ENCODE assay signal across 7 mouse cellular contexts in genomic region chr8:105349096-105349771, GRCm38 (mm10). TPM values are rescaled to one million over a fixed set of nuclear protein-coding genes. Genes with fewer than 3 reads are reported as not detected.
DNase-seq lines count a peak whose midpoint lies in the region; ATAC-seq and TF ChIP-seq lines count a peak whose summit lies in the region.

No protein-coding gene starts in this region.

- peaks cover 13% of the 10 kb centered on the region for H3K4me1 ChIP-seq in lung, postnatal 0 days (ENCODE audit: insufficient read depth, low read depth, low read length)
- H3K4me1 ChIP-seq in brown adipose tissue, adult 24 weeks (ENCODE audit: control insufficient read depth, insufficient read depth, insufficient read length, low read length), result peaks cover 14% of the 10 kb centered on the region
- H3K4me1 ChIP-seq in embryonic fibroblast, embryonic 13.5 days (ENCODE audit: control insufficient read depth, insufficient read depth, low read length), result peaks cover 12% of the 10 kb centered on the region
- H3K4me1 ChIP-seq in neural tube, embryonic 14.5 days (ENCODE audit: control insufficient read depth, insufficient read depth, low read length), result peaks cover 11% of the 10 kb centered on the region

- H3K4me2 ChIP-seq in lung, postnatal 0 days (replicated peaks; ENCODE audit: low read depth, low read length), result peak overlapping the region; percentile 100
- H3K4me2 ChIP-seq in neural tube, embryonic 14.5 days (ENCODE audit: low read depth, low read length), result peak overlapping the region; percentile 96

- peak; percentile 39 for DNase-seq in lung, postnatal 0 days (ENCODE audit: low spot score)
- DNase-seq in lung, adult 18-20 months, result no peak
- DNase-seq in left cerebral cortex, postnatal 25 days (ENCODE audit: low spot score in 2 of 2), result peak; percentile 25 to 35
- no peak for DNase-seq in c-Kit-positive CD71-positive TER-119-positive erythroid progenitor cells, embryonic 14.5 days (ENCODE audit: low spot score)

- H3K36me3 ChIP-seq in lung, postnatal 0 days (ENCODE audit: insufficient read depth, low read length), result no peaks in the 10 kb centered on the region
- H3K36me3 ChIP-seq in neural tube, embryonic 14.5 days (ENCODE audit: control insufficient read depth, insufficient read depth, low read length), result no peaks in the 10 kb centered on the region

- TF ChIP-seq POLR2A in embryonic fibroblast, embryonic 13.5 days (IDR thresholded peaks at IDR 0.05; ENCODE audit: low read depth, low read length), result peak; percentile 26; the same call in 1 of the 2 replicates

- H3K27me3 ChIP-seq in lung, postnatal 0 days (replicated peaks; ENCODE audit: insufficient read depth, low read length), result no peaks in the 10 kb centered on the region
- peaks cover 8% of the 10 kb centered on the region for H3K27me3 ChIP-seq in neural tube, embryonic 14.5 days (ENCODE audit: control insufficient read depth, insufficient read depth, low read length)

- 2% methylated on average over 13 of the region's 48 CpGs for WGBS in lung, postnatal 0 days
- WGBS in neural tube, embryonic 14.5 days, result under 1% methylated on average over 48 of the region's 48 CpGs

- peak overlapping the region; percentile 53 for H3K9ac ChIP-seq in lung, postnatal 0 days (replicated peaks; ENCODE audit: low read depth)
- H3K9ac ChIP-seq in neural tube, embryonic 14.5 days (replicated peaks; ENCODE audit: low read depth, low read length), result peak overlapping the region; percentile 84

- H3K9me3 ChIP-seq in lung, postnatal 0 days (ENCODE audit: low read length), result no peaks in the 10 kb centered on the region
- no peaks in the 10 kb centered on the region for H3K9me3 ChIP-seq in neural tube, embryonic 14.5 days (ENCODE audit: control insufficient read depth, low read length)

- H3K4me3 ChIP-seq in lung, postnatal 0 days (ENCODE audit: low read depth, low read length), result peak overlapping the region; percentile 57
- H3K4me3 ChIP-seq in brown adipose tissue, adult 24 weeks (ENCODE audit: insufficient read depth, low read depth, low read length), result peak overlapping the region; percentile 68
- H3K4me3 ChIP-seq in embryonic fibroblast, embryonic 13.5 days (ENCODE audit: insufficient read depth, low read length), result peak overlapping the region; percentile 90
- H3K4me3 ChIP-seq in neural tube, embryonic 14.5 days (ENCODE audit: low read depth, low read length), result peak overlapping the region; percentile 66

- TF ChIP-seq CTCF in lung, postnatal 0 days (IDR thresholded peaks at IDR 0.05), result no peak
- TF ChIP-seq CTCF in embryonic fibroblast, embryonic 13.5 days (IDR thresholded peaks at IDR 0.05; ENCODE audit: borderline replicate concordance, insufficient read depth, low read length), result no peak

- intact Hi-C loops in left cerebral cortex, postnatal 25 days (cut with DNase I), result loop anchor here (2.0 kb wide), 1 partner anchor 22 kb away; the partner anchor contains the start of genes Lrrc29 and Tmem208

- peak overlapping the region; percentile 51 for H3K27ac ChIP-seq in lung, postnatal 0 days (ENCODE audit: low read length)
- no peak overlapping the region for H3K27ac ChIP-seq in brown adipose tissue, adult 24 weeks (replicated peaks; ENCODE audit: low read depth, low read length)
- H3K27ac ChIP-seq in embryonic fibroblast, embryonic 13.5 days (ENCODE audit: insufficient read depth, low read length), result peak overlapping the region; percentile 85; the same call in 1 of the 2 replicates
- peak overlapping the region; percentile 45; the same call in 1 of the 2 replicates for H3K27ac ChIP-seq in neural tube, embryonic 14.5 days (ENCODE audit: low read depth, low read length)

- TF ChIP-seq EP300 in lung, postnatal 0 days (IDR thresholded peaks at IDR 0.05), result no peak

- no peak for ATAC-seq in lung, postnatal 0 days
- peak; percentile 38 for ATAC-seq in neural tube, embryonic 14.5 days (ENCODE audit: low read depth)

RNA-seq across cellular contexts. Expression of gene Slc9a5, which starts 0.6 kb away (rescaled TPM):
- 1.7 and 1.9 TPM in 2 replicates for polyA plus RNA-seq in lung, postnatal 0 days (2015; fragmentation: Nextera tagmentation; extraction: Ambion mirVana)
- polyA plus RNA-seq in brown adipose tissue, adult 24 weeks (2012; ENCODE audit: insufficient read depth, insufficient read length, missing spikeins), result 0.24 TPM in 1 of 2 replicates, not detected in the other
- polyA plus RNA-seq in embryonic fibroblast, embryonic 13.5 days (2011; ENCODE audit: insufficient read length, low read depth, missing spikeins), result 8.9 and 10.3 TPM in 2 replicates
- total RNA-seq in left cerebral cortex, postnatal 25 days (2021), result 10 to 100 TPM; 39.1 to 42.6 TPM
- polyA plus RNA-seq in neural tube, embryonic 14.5 days (2014; fragmentation: Nextera tagmentation; extraction: Ambion mirVana), result 10.5 and 13.2 TPM in 2 replicates

RNA-seq across cellular contexts. Expression of gene Fhod1, which starts 1.5 kb away (rescaled TPM):
- 8.7 and 10.5 TPM in 2 replicates for polyA plus RNA-seq in lung, postnatal 0 days (2015; fragmentation: Nextera tagmentation; extraction: Ambion mirVana)
- 2.1 and 3.3 TPM in 2 replicates for polyA plus RNA-seq in brown adipose tissue, adult 24 weeks (2012; ENCODE audit: insufficient read depth, insufficient read length, missing spikeins)
- polyA plus RNA-seq in embryonic fibroblast, embryonic 13.5 days (2011; ENCODE audit: insufficient read length, low read depth, missing spikeins), result 16.0 and 22.6 TPM in 2 replicates
- 1 to 10 TPM; 2.5 to 3.2 TPM for total RNA-seq in left cerebral cortex, postnatal 25 days (2021)
- polyA plus RNA-seq in neural tube, embryonic 14.5 days (2014; fragmentation: Nextera tagmentation; extraction: Ambion mirVana), result 0.88 and 0.91 TPM in 2 replicates

RNA-seq across cellular contexts. Expression of gene Tmem208, which starts 23.1 kb away (rescaled TPM):
- polyA plus RNA-seq in lung, postnatal 0 days (2015; fragmentation: Nextera tagmentation; extraction: Ambion mirVana), result 116 and 141 TPM in 2 replicates
- polyA plus RNA-seq in brown adipose tissue, adult 24 weeks (2012; ENCODE audit: insufficient read depth, insufficient read length, missing spikeins), result 60.5 and 72.6 TPM in 2 replicates
- 54.3 and 69.1 TPM in 2 replicates for polyA plus RNA-seq in embryonic fibroblast, embryonic 13.5 days (2011; ENCODE audit: insufficient read length, low read depth, missing spikeins)
- total RNA-seq in left cerebral cortex, postnatal 25 days (2021), result 10 to 100 TPM; 39.8 to 41.7 TPM
- polyA plus RNA-seq in neural tube, embryonic 14.5 days (2014; fragmentation: Nextera tagmentation; extraction: Ambion mirVana), result 135 and 150 TPM in 2 replicates

RNA-seq across cellular contexts. Expression of gene Lrrc29, which starts 23.2 kb away (rescaled TPM):
- 4.2 and 7.5 TPM in 2 replicates for polyA plus RNA-seq in lung, postnatal 0 days (2015; fragmentation: Nextera tagmentation; extraction: Ambion mirVana)
- polyA plus RNA-seq in brown adipose tissue, adult 24 weeks (2012; ENCODE audit: insufficient read depth, insufficient read length, missing spikeins), result 0.83 and 0.99 TPM in 2 replicates
- polyA plus RNA-seq in embryonic fibroblast, embryonic 13.5 days (2011; ENCODE audit: insufficient read length, low read depth, missing spikeins), result 1.2 and 1.6 TPM in 2 replicates
- total RNA-seq in left cerebral cortex, postnatal 25 days (2021), result 1 to 10 TPM; 5.1 to 5.2 TPM
- polyA plus RNA-seq in neural tube, embryonic 14.5 days (2014; fragmentation: Nextera tagmentation; extraction: Ambion mirVana), result 0.85 and 0.95 TPM in 2 replicates

RNA-seq across cellular contexts. Expression of gene Plekhg4, which starts 23.8 kb away (rescaled TPM):
- 0.20 and 0.26 TPM in 2 replicates for polyA plus RNA-seq in lung, postnatal 0 days (2015; fragmentation: Nextera tagmentation; extraction: Ambion mirVana)
- polyA plus RNA-seq in brown adipose tissue, adult 24 weeks (2012; ENCODE audit: insufficient read depth, insufficient read length, missing spikeins), result not detected in 2 replicates
- 3.7 and 3.9 TPM in 2 replicates for polyA plus RNA-seq in embryonic fibroblast, embryonic 13.5 days (2011; ENCODE audit: insufficient read length, low read depth, missing spikeins)
- 1 to 10 TPM; 3.1 to 4.6 TPM for total RNA-seq in left cerebral cortex, postnatal 25 days (2021)
- polyA plus RNA-seq in neural tube, embryonic 14.5 days (2014; fragmentation: Nextera tagmentation; extraction: Ambion mirVana), result 2.3 and 2.6 TPM in 2 replicates

Comparison
In these comparisons a context has a peak if more than half of its experiments do, and no peak if none do; other contexts are left out.
1. DNase-seq: peak in lung, postnatal 0 days (single experiment) and left cerebral cortex, postnatal 25 days (2 of 2); none in lung, adult 18-20 months (0 of 2) and c-Kit-positive CD71-positive TER-119-positive erythroid progenitor cells, embryonic 14.5 days (single experiment).
2. Peak in every context shown above with its lines, with median percentiles within 50 percentile points of each other: H3K4me3 ChIP-seq.